Mouse (Mus musculus) right cerebral cortex, postnatal 14 days (tissue): ENCODE measurements at regions not wholly inside any gene's neighbourhood (a gene's known extent, or its start where the extent isn't known, plus 50 kb on each side); places are given as distances from the start of the nearest gene placed in this dataset.

Source experiments
- DNase-seq: peaks from one replicate; pipeline ENCODE4 v3.0.0; 2022

DNA sequence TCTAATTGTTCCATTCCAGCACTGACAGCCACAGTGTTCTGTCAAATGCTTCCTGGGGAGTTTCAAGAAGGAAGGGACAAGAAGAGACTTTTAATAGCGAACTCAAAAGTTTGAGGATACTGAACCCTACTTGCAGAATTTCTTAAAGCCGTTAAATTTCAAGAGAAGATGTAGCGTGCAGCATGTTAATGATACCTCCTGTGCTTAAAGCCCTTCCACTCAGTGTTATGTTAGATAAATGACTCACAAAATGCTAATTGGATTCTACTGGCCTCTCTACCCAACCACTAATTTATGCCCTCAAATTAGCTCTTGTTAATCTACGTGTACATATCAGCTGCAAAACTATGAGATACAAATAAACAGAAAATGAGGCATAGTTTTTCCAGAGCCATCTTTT is 541.8 kb upstream of the Cdh20 start:
- no peak for DNase-seq

DNA sequence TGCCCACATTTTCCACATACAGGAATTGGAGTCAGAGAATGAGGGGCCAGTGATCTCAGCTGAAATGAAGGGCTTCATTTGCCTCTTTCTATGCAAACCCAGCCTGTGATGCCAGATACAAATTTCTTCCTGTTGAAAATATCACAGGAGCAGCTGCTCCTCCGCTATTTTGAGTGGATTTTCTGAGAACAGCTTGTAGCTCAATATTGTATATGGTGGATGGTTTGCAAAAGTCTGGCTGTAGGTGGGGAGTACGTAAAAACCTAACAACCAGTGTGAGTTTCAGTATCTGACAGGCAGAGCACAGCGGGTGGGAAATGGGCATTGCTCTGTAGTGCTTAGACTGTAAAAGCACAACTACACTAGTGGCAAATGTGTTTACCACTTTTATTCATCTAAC is 541.4 kb upstream of the Cdh20 start:
- DNase-seq, result peak; percentile 10

DNA sequence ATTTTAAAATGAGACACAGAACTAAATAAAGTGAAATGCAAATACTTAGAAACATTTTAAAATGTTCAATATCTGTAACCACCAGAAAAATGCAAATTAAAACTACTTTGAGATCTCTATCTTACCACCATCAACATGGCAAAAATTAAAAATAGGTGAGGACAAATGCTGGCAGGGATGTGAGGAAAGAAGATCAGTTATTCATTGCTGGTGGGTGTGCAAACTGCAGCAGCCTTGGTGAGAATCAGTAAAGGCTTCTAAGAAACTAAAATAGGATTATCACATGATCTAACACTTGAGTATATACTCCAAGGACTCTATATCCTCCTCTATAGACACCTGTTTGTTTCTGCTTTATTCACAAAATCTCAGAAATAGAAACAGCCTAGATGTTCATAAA is 526.7 kb upstream of the Cdh20 start:
- no peak for DNase-seq

- no peak for DNase-seq
Observed at GRCm38 (mm10) chr1:104265775-104266174, 502.6 kb upstream of the Cdh20 start.

DNA sequence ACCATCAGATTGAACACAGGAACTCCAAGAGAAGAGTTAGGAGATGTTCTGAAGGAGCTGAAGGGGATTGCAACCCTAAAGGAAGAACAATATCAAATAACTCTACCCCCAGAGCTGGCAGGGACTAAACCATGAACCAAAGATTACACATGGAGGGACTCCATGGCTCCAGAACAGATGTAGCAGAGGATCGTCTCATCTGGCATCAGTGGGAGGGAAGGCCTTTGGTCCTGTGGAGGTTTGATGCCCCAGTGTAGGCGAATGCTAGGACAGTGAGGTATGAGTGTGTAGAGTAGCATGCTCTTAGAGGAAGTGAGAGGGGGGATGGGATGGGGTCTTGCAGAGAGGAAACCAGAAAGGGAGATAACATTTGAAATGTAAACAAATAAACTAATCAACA is 460.4 kb upstream of the Cdh20 start:
- no peak for DNase-seq

GRCm38 (mm10) chr1:104311617-104312016 is 456.7 kb upstream of the Cdh20 start:
- DNase-seq, result no peak

GRCm38 (mm10) chr1:104315058-104315457 is 453.3 kb upstream of the Cdh20 start:
- no peak for DNase-seq

GRCm38 (mm10) chr1:104318020-104318419 is 450.3 kb upstream of the Cdh20 start:
- no peak for DNase-seq

DNA sequence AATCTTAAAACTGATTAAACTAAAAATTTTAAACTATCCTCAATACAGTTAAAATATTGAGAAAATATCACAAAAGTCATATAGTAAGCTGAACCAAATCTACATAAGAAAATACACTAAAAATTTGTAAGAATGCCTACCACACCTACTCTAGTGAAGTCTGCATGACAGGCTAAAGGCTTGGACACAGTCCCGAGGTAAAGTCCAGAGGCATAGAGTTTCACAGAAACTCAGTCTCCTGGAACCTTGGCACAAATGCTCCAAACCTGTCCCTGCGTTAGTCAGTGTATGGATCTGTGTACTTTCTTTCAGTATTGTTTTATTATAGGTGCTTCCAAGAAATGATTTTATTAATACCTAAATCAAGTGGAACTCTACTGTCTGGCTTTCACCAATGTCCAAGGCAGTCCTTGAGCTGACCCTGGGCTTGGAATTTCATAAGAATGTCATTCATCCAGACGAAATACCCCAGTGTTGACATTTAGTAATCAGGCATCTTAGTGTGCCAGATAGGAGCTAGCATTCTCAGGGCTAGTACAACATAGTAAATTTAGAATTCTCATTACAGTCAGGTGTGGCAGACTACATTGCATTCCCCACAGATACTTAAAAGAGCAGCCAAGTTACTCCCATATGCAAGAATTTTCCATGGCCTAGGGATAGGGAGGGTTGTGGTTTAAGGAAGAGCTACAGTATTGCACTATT is 435.5 kb upstream of the Cdh20 start:
- DNase-seq, result no peak

GRCm38 (mm10) chr1:104333577-104333976 is 434.8 kb upstream of the Cdh20 start:
- no peak for DNase-seq
